Mouse (Mus musculus): ENCODE data around the gene Commd3. TPM values are rescaled to one million over a fixed set of nuclear protein-coding genes. Genes with fewer than 3 reads are reported as not detected.

Gene Commd3
- polyA plus RNA-seq, 1 experiment: 62.0 TPM

- no peak for DNase-seq (ENCODE audit: low read depth)
Measured at GRCm38 (mm10) chr2:18722208-18722830, 50.1 kb downstream of the Commd3 start.

GRCm38 (mm10) chr2:18724462-18724861 lies 52.3 kb downstream of the Commd3 start:
- no peak for DNase-seq (ENCODE audit: low read depth)

Other genes starting within 250 kb of the Commd3 start
- gene Bmi1, start 4.6 kb downstream of the Commd3 start, polyA plus RNA-seq (2012; rRNA removed): 15.7 and 20.4 TPM in 2 replicates
- 0.76 TPM in 2 replicates for gene Spag6, start 21.6 kb downstream of the Commd3 start, polyA plus RNA-seq (2012; rRNA removed)

Data from gonadal fat pad, adult 2 months (tissue).